Mouse (Mus musculus) myocyte (in vitro differentiated cells): ENCODE measurements around the gene Olfr1424. TPM values are rescaled to one million over a fixed set of nuclear protein-coding genes. Genes with fewer than 3 reads are reported as not detected.

Experiments
- H3K27me3 ChIP-seq: one replicate; pipeline ENCODE4 v1.6.1; 2011; ENCODE audit not compliant: control insufficient read depth, insufficient read depth, insufficient read length
- H3K36me3 ChIP-seq: one replicate; pipeline ENCODE4 v1.6.1; 2011; ENCODE audit not compliant: control insufficient read depth, insufficient read depth
- H3K4me2 ChIP-seq: one replicate; pipeline ENCODE4 v1.6.1; 2011; ENCODE audit warnings: low read depth, control low read depth
- H3K4me3 ChIP-seq: one replicate; pipeline ENCODE4 v1.5.1; 2011; ENCODE audit warnings: mild to moderate bottlenecking, control low read depth, moderate library complexity
- H3K79me2 ChIP-seq: one replicate; pipeline ENCODE4 v1.6.1; 2011; ENCODE audit not compliant: control insufficient read depth, insufficient read depth
- H3ac ChIP-seq: one replicate; pipeline ENCODE4 v1.6.1; 2011; ENCODE audit not compliant: control insufficient read depth, insufficient read length
- CEBPB ChIP-seq: IDR thresholded peaks from 2 replicates; pipeline ENCODE4 v1.6.1; 2011; ENCODE audit warnings: mild to moderate bottlenecking, moderate library complexity; ENCODE audit not compliant: poor library complexity, insufficient read depth, severe bottlenecking
- E2F4 ChIP-seq: IDR thresholded peaks from one replicate; pipeline ENCODE4 v1.6.1; 2011; ENCODE audit warnings: mild to moderate bottlenecking, control low read depth, moderate library complexity; ENCODE audit not compliant: insufficient read depth
- MAX ChIP-seq: IDR thresholded peaks from one replicate; pipeline ENCODE4 v1.6.1; 2011; ENCODE audit warnings: low read depth, mild to moderate bottlenecking, control low read depth
- MYOD1 ChIP-seq, 3 experiments: IDR thresholded peaks; one replicate each; pipeline ENCODE4 v1.6.1; 2011; ENCODE audit warnings: control low read depth in 2 of 3, low read depth in 2 of 3, mild to moderate bottlenecking in 2 of 3, moderate library complexity in 1 of 3; ENCODE audit not compliant: insufficient read length in 2 of 3, control insufficient read depth in 1 of 3
- MYOG ChIP-seq, 3 experiments: IDR thresholded peaks; one replicate each; pipeline ENCODE4 v1.6.1; 2011; ENCODE audit warnings: control low read depth in 2 of 3, low read depth in 2 of 3, mild to moderate bottlenecking in 2 of 3; ENCODE audit not compliant: insufficient read length in 2 of 3, control insufficient read depth in 1 of 3, insufficient read depth in 1 of 3
- POLR2A ChIP-seq: IDR thresholded peaks from one replicate; pipeline ENCODE4 v1.6.1; 2011; ENCODE audit warnings: low read depth, mild to moderate bottlenecking, control low read depth, moderate library complexity; ENCODE audit not compliant: insufficient read length
- POLR2AphosphoS2 ChIP-seq: IDR thresholded peaks from one replicate; pipeline ENCODE4 v1.6.1; 2011; ENCODE audit warnings: low read depth, control low read depth; ENCODE audit not compliant: insufficient read length
- REST ChIP-seq: IDR thresholded peaks from one replicate; pipeline ENCODE4 v1.6.1; 2011; ENCODE audit warnings: mild to moderate bottlenecking, control low read depth, moderate library complexity; ENCODE audit not compliant: insufficient read depth, insufficient read length
- SRF ChIP-seq: IDR thresholded peaks from one replicate; pipeline ENCODE4 v1.6.1; 2011; ENCODE audit warnings: low read depth; ENCODE audit not compliant: control insufficient read depth, insufficient read length
- TCF12 ChIP-seq: IDR thresholded peaks from one replicate; pipeline ENCODE4 v1.6.1; 2011; ENCODE audit warnings: mild to moderate bottlenecking, control low read depth; ENCODE audit not compliant: poor library complexity, insufficient read depth, severe bottlenecking
- TCF3 ChIP-seq: IDR thresholded peaks from one replicate; pipeline ENCODE4 v1.6.1; 2011; ENCODE audit warnings: low read depth, control low read depth; ENCODE audit not compliant: insufficient read length
- USF1 ChIP-seq: IDR thresholded peaks from one replicate; pipeline ENCODE4 v1.6.1; 2011; ENCODE audit warnings: low read depth, mild to moderate bottlenecking, control low read depth, moderate library complexity
- polyA plus RNA-seq: library from polyadenylated mRNA; unstranded; fragments of >200 nt; fragmentation: generic; extraction: Trizol; gene quantifications from one replicate; pipeline ENCODE4 v1.2.1, GENCODE M21; 2012; ENCODE audit warnings: missing spikeins

Olfr1424 gene
- polyA plus RNA-seq, 1 experiment, result not detected

DNA sequence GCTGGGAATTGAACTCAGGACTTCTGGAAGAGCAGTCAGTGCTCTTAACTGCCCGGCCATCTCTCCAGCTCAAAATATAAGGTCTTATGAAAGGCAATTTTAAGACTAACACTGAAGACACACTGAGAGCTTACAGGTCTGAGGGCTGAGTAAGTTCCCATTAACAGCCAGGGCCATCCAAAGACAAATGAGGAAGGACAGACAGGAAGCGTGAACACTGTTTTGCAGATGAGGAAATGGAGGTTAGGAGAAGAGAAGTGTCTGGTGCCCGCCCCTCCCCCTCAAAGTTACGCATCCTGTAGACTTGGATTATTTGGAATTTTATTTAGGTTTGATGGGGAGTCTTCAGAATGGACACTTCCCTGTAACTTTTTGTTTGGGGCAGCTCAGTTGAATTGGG, 38.3 kb downstream of the Olfr1424 start:
- Histone ChIP-seq H3K4me2 (no peak overlapping the region), H3ac (no peak overlapping the region), H3K4me3 (no peak overlapping the region), H3K27me3 (no peaks in the 10 kb centered on the region), H3K79me2 (no peaks in the 10 kb centered on the region), H3K36me3 (no peaks in the 10 kb centered on the region)
- TF ChIP-seq REST (no peak), CEBPB (no peak), TCF12 (no peak), POLR2AphosphoS2 (no peak), E2F4 (no peak), SRF (no peak), POLR2A (no peak), MYOG (IDR thresholded peaks at IDR 0.05; ENCODE audit: control insufficient read depth in 1 of 3, insufficient read depth in 1 of 3, insufficient read length in 2 of 3, low read depth in 2 of 3) (no peak), MYOD1 (IDR thresholded peaks at IDR 0.05; ENCODE audit: control insufficient read depth in 1 of 3, insufficient read length in 2 of 3, low read depth in 2 of 3) (no peak), MAX (no peak), TCF3 (no peak), USF1 (no peak)

DNA sequence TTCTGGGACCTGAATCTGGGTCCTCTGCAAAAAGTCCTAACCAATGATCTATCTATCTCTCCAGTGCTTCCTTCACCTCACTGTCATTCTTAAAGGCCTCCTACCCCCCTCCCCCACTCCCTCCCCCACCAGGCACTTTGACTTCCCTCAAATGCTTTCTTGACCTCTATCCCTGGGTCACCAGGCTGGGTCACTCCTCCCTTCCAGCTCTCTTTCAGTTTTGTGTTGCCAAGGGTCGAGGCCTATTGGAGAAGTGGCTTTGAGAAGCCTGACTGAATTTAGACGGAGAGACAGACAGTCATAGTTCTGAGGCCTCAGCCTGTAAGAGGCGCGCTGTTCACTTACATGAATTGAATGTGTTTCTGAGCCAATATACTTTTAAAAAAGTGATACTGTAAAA, 46.3 kb downstream of the Olfr1424 start:
- Histone ChIP-seq H3K36me3 (no peaks in the 10 kb centered on the region), H3K27me3 (no peaks in the 10 kb centered on the region), H3K79me2 (no peaks in the 10 kb centered on the region), H3ac (no peak overlapping the region), H3K4me2 (no peak overlapping the region), H3K4me3 (no peak overlapping the region)
- TF ChIP-seq MAX, result no peak
- TF ChIP-seq USF1, result no peak

DNA sequence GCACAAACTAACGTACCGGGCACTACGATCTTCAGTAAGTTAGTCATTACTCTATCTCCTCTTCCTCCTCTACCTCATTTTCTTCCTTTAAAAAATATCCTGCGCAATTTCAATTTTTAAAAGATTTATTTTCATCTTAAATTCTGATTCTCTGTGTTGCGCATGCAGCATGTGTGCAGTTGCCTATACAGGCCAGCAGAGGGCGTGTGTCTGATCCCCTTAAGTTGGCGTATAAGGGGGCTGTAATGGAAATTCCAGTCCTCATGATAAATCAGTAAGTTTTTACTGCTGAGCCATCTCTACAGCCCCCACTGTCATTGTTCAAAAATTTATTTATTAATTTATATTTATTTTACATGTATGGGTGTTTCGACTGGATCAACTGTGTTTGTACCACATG, 46.8 kb downstream of the Olfr1424 start:
- Histone ChIP-seq H3K4me3 (no peak overlapping the region), H3K36me3 (no peaks in the 10 kb centered on the region), H3ac (no peak overlapping the region), H3K27me3 (no peaks in the 10 kb centered on the region), H3K4me2 (no peak overlapping the region), H3K79me2 (no peaks in the 10 kb centered on the region)
- TF ChIP-seq MAX (no peak), USF1 (no peak)

DNA sequence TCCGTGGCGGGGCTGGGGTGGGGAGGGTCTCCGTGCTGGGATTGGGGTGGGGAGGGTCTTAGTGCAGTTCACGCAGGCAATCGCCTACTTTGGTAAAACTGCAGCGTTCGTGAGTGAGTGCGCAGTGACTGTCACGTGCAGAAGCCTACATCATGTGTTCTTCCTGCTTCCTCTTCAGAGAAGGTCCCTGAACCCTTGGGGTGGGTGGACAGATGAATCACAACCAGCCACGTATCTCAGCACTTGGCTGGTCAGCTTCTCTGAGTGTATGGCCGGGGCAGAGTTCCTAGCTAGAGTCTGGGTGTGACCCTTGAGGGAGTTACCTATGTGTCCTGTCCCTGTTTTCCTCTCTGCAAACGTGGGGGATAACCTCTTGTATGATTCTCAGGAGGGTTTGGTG, 49.3 kb downstream of the Olfr1424 start:
- Histone ChIP-seq H3K79me2 (no peaks in the 10 kb centered on the region), H3K27me3 (no peaks in the 10 kb centered on the region), H3K4me2 (peak overlapping the region; percentile 60), H3ac (no peak overlapping the region), H3K4me3 (peak overlapping the region; percentile 74), H3K36me3 (no peaks in the 10 kb centered on the region)
- no peak for TF ChIP-seq TCF3
- TF ChIP-seq POLR2AphosphoS2, result peak; percentile 59
- TF ChIP-seq USF1, result peak; percentile 84
- peak; percentile 40 for TF ChIP-seq POLR2A

DNA sequence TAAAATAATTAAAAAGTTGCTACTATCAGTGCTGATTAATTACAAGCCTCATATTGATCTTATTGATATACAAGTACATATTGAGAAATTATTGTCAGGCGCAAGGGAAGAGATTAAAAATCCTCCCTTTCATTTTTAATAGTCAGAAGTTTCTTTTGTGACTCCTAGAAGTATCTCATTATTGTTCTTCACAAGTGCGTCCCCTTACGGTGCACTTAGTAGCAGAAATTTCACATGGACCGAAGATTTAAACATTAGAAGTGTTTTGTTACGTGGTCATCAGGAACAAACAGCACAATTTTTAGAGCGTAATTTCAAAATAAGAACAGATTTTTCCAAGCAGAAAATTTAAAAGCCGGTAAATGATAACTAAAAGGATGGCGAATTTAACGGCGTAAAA, 49.9 kb downstream of the Olfr1424 start:
- TF ChIP-seq TCF3 (no peak), SRF (no peak), USF1 (no peak), CEBPB (no peak), POLR2AphosphoS2 (no peak), POLR2A (no peak), MAX (no peak), E2F4 (no peak), REST (no peak), MYOD1 (IDR thresholded peaks at IDR 0.05; ENCODE audit: control insufficient read depth in 1 of 3, insufficient read length in 2 of 3, low read depth in 2 of 3) (no peak), MYOG (IDR thresholded peaks at IDR 0.05; ENCODE audit: control insufficient read depth in 1 of 3, insufficient read depth in 1 of 3, insufficient read length in 2 of 3, low read depth in 2 of 3) (no peak), TCF12 (no peak)
- no peaks in the 10 kb centered on the region for H3K79me2 ChIP-seq
- no peak overlapping the region for H3ac ChIP-seq
- H3K4me3 ChIP-seq, result peak overlapping the region; percentile 74
- no peaks in the 10 kb centered on the region for H3K36me3 ChIP-seq
- H3K4me2 ChIP-seq, result peak overlapping the region; percentile 79
- H3K27me3 ChIP-seq, result no peaks in the 10 kb centered on the region
